Mouse (Mus musculus) stomach, postnatal 0 days (tissue): ENCODE results near the gene Pbx2.

Source experiments
- CTCF ChIP-seq: IDR thresholded peaks from 2 replicates; pipeline ENCODE4 v1.5.1; 2016; ENCODE audit warnings: antibody characterized with exemption, low read depth, mild to moderate bottlenecking, moderate library complexity
- EP300 ChIP-seq: optimal IDR thresholded peaks from 2 replicates; pipeline ENCODE3; 2016; ENCODE audit warnings: antibody characterized with exemption

DNA sequence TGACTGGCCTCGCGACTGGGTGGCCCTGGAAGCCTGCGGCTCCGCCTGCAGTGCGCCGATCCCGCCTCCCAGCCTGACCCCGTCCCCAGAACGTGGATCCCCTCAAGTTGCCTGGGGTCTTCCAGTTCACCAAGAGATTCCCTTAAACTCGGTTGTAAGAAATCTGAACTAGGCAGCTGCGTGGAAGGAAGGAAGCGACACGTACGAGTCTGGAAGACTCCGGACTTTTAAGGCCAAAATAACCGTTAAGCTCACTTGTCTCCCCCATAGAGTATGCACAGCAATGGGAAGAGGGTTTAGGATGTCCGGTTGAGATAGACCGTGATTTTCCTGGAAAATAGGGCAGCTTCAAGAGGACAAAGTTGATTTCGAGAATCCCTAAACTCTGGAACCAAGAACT is 3.3 kb upstream of the Pbx2 start:
- TF ChIP-seq CTCF (no peak), EP300 (no peak)
